Mouse (Mus musculus): Measurements from ENCODE around the gene Olfr1135.

The Olfr1135 gene

DNA sequence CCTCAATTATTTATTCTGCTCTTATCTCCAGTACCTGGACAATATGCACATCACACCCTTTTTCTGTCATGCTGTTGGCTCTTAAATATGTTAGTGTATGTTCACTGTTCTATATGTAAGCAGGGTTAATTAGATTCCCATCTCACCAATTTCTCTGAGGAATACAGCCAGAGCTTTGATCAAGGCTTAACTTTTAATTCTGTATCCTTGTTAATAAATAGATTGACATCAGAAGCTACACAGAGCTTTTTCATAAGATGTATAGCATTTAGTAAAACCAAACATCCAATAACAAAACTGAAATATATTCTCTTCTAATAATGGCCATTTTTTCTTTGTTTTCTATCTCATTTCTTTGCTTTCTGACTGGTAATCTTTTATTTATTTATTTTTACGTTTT, at the start of gene Olfr1135:
Gene Olfr1135, minus strand, starts transcription at position 101 of the 400 bp plus-strand sequence.
- no peak for DNase-seq (ENCODE audit: low spot score)

DNA sequence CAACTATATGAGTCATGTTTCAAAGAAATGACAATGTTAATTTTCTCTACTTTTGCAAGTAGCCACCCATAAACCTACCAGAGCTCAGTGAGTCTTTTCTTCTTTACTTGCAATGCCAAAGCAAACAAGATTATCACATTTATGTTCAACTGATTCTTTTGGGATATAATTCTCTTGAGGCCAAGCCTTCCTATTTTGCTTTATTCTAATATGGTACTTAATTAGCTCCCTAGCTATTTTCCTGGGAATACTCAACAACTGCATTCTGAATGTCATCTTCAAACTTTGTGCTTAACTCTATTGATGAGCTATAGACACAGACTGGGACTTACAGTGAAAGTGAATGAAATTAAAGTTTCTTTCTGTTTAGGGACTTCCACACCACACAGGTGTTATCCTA, 39.6 kb upstream of the Olfr1135 start, which contains the start of gene Olfr1137:
Gene Olfr1137, minus strand, starts transcription at position 101 of the 400 bp plus-strand sequence.
- DNase-seq (ENCODE audit: low spot score), result no peak

DNA sequence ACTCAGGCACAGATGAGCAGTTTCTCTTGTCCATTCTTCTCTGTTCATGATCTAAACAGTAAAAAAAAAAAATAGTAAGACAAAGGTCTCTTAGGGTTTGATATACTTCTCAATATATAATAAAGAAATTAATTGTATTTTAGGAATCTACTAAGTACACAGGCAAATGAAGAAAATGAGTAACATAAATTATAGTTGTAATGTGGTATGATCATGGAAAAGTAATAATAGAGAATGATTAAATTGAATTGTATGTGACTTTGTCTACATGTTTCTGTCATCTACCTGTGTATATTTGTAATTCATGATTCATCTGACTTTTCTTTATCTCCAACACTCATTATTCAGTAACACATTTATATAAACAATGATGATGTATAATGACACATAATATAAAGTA, 20.4 kb upstream of the Olfr1135 start, which contains the start of gene Olfr1136:
Gene Olfr1136, minus strand, starts transcription at position 101 of the 400 bp plus-strand sequence.
- no peak for DNase-seq (ENCODE audit: low spot score)

DNA sequence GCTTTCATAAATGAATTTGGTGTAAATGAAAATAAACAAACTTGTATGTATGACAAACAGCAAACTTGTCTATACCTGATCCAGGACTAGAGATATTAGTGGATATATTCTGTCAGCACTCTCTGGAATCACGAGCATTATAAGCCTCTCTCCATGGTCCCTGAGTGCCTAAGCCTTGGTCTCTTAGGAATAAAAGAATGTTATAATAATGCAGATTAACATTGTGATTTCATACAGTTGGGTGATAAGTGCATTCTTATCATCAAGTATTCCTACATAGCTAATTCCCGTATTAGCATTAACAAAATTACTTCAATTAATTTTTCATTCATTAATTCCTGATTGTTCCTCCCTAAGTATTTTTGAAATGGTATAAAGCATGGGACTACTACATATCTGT, 15.1 kb downstream of the Olfr1135 start, which contains the start of gene Olfr1134:
Gene Olfr1134, minus strand, starts transcription at position 101 of the 400 bp plus-strand sequence.
- no peak for DNase-seq (ENCODE audit: low spot score)

DNA sequence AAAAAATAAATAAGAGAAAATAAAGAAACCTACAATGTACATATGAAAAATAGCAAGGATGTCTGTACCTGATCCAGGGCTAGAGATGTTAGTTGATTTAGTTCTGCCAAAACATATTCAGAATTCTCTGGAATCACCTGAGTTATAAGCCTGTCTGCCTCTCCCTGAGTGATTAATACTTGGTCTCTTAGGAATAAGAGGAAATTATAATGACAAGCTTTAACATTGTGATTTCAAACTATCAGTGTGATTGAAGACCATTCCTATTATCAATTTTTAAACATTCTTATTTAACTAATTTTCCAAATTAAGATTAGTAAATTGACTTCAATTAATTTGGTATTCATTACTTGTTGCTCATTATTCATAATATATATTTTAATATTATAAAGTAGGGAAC, 26.2 kb downstream of the Olfr1135 start, which contains the start of gene Olfr1133:
Gene Olfr1133, minus strand, starts transcription at position 101 of the 400 bp plus-strand sequence.
- no peak for DNase-seq (ENCODE audit: low spot score)

DNA sequence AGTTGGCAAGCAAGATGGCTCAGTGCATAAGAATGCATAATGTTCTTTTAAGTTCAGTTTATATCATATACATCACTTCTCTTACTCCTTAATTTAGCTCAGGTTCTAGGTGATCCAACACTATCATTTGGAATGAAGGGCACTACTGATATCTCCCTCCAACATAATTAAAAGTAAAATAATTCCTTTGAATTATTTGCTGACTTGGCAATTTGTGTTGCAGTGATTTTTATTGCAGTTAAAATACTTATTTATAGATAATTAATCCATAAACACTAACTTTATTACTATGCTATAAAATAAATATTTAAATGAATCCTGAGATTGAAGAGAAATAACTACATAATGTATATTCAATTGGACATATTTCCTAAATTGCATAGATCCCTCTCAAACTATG, 31.0 kb downstream of the Olfr1135 start:
- DNase-seq (ENCODE audit: low spot score), result no peak

DNA sequence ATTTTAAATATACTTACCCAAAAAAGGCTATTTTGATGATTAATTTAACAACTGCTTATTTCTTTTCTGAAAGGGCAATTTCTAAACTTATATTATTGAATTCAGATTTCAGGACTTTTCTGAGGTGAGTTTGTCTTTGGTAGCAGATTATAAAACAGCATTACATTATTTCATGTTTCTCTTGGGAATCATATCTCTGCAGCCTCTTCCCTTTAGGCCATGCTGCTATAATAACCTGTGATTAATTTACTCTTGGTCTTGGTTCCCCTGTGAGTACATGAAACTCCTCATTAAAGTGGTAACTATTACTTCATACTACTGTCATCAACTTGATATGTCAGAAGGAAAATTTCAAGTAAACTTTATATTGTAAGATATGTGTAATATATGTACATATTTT, 36.0 kb downstream of the Olfr1135 start, which contains the start of gene Olfr1132:
Gene Olfr1132, minus strand, starts transcription at position 101 of the 400 bp plus-strand sequence.
- DNase-seq (ENCODE audit: low spot score), result no peak

DNA sequence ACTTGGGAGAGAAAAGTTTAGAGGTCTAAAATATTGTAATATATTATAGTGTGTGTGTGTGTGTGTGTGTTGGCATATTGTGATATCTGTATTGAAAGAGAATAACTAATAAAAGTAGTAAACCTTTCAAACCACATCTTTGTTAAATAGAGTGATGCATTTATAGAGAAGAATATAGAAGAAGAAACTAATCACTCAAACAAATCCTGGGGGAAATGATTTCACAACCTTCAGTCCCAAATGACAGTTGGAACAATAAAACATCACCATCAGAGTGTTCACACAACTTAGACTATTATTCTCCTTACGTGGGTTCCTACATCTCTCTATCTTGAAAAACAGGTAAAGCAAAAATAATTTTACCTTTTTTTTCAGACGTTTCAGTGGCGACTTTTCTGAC, 46.7 kb downstream of the Olfr1135 start, which contains the start of gene Olfr1131:
Gene Olfr1131, plus strand, starts transcription at position 301 of the 400 bp plus-strand sequence.
- DNase-seq (ENCODE audit: low spot score), result no peak

Measured in spleen, adult 12 weeks (tissue).